Mouse (Mus musculus): ENCODE results near the gene Scn4a.
"Not testable (repeated sequence)": the region's sequence is repeated elsewhere in the genome, so short reads cannot be mapped to it uniquely, and the experiment has no call there.

Scn4a gene

GRCm38 (mm10) chr11:106355382-106356128 is 2.5 kb upstream of the Scn4a start:
- DNase-seq = no peak

GRCm38 (mm10) chr11:106354181-106354580 is 1.1 kb upstream of the Scn4a start:
- DNase-seq = no peak

GRCm38 (mm10) chr11:106351941-106352340 is 1.1 kb downstream of the Scn4a start:
- no peak for DNase-seq

- no peak for DNase-seq
Measured at GRCm38 (mm10) chr11:106351253-106351652, 1.8 kb downstream of the Scn4a start.

- DNase-seq = no peak
Measured at GRCm38 (mm10) chr11:106350853-106351252, 2.2 kb downstream of the Scn4a start.

GRCm38 (mm10) chr11:106349772-106350171 is 3.3 kb downstream of the Scn4a start:
- no peak for DNase-seq

GRCm38 (mm10) chr11:106344910-106345309 is 8.2 kb downstream of the Scn4a start:
- no peak for DNase-seq

- no peak for DNase-seq
Measured at GRCm38 (mm10) chr11:106340990-106341520, 12.0 kb downstream of the Scn4a start.

- DNase-seq = not testable (repeated sequence)
Measured at GRCm38 (mm10) chr11:106339323-106339722, 13.8 kb downstream of the Scn4a start.

GRCm38 (mm10) chr11:106338870-106339269 is 14.2 kb downstream of the Scn4a start:
- no peak for DNase-seq

GRCm38 (mm10) chr11:106338029-106338428 is 15.1 kb downstream of the Scn4a start:
- DNase-seq = no peak

- DNase-seq = no peak
Measured at GRCm38 (mm10) chr11:106334066-106334465, 19.0 kb downstream of the Scn4a start.

GRCm38 (mm10) chr11:106332458-106332857 is 20.6 kb downstream of the Scn4a start:
- no peak for DNase-seq

- DNase-seq = no peak
Measured at GRCm38 (mm10) chr11:106329682-106330081, 23.4 kb downstream of the Scn4a start.

GRCm38 (mm10) chr11:106329128-106329527 is 24.0 kb downstream of the Scn4a start:
- DNase-seq = no peak

- no peak for DNase-seq
Measured at GRCm38 (mm10) chr11:106328521-106328920, 24.6 kb downstream of the Scn4a start.

GRCm38 (mm10) chr11:106326475-106326874 is 26.6 kb downstream of the Scn4a start:
- no peak for DNase-seq

- peak; percentile 44 to 67 for DNase-seq
Measured at GRCm38 (mm10) chr11:106325566-106326206, 27.4 kb downstream of the Scn4a start.

- DNase-seq = no peak
Measured at GRCm38 (mm10) chr11:106324858-106325257, 28.2 kb downstream of the Scn4a start.

GRCm38 (mm10) chr11:106318406-106319366 is 34.4 kb downstream of the Scn4a start:
- no peak for DNase-seq

- DNase-seq = peak; percentile 34 to 57
Measured at GRCm38 (mm10) chr11:106317801-106318200, 35.3 kb downstream of the Scn4a start.

- DNase-seq = no peak
Measured at GRCm38 (mm10) chr11:106316416-106316815, 36.7 kb downstream of the Scn4a start.

- no peak for DNase-seq
Measured at GRCm38 (mm10) chr11:106314333-106314812, 38.7 kb downstream of the Scn4a start, which contains the start of gene Cd79b. TSS of gene Cd79b (minus strand) at chr11:106314762.
